Mouse (Mus musculus) hindbrain, embryonic 15.5 days (tissue): ENCODE measurements around the gene Adamtsl4. TPM values are rescaled to one million over a fixed set of nuclear protein-coding genes. Genes with fewer than 3 reads are reported as not detected.

Source experiments
- ATAC-seq: fragments of 200-750 bp; cut with Nextera tagmentation; 2 replicates; pipeline ENCODE4 v1.8.0; 2017; ENCODE audit warnings: low read depth, moderate number of reproducible peaks, moderate TSS enrichment; ENCODE audit not compliant: low FRiP score
- H3K27ac ChIP-seq: fragments of 300-500 bp; sonication (generic); replicated peaks from 2 replicates; pipeline ENCODE4 v1.5.1; 2015; ENCODE audit warnings: mild to moderate bottlenecking, inconsistent platforms
- H3K27me3 ChIP-seq: fragments of 300-500 bp; sonication (generic); 2 replicates; pipeline ENCODE4 v1.6.1; 2015; ENCODE audit warnings: control low read depth, inconsistent platforms
- H3K36me3 ChIP-seq: fragments of 300-500 bp; sonication (generic); 2 replicates; pipeline ENCODE4 v1.6.1; 2015; ENCODE audit warnings: control low read depth, inconsistent platforms
- H3K4me1 ChIP-seq: fragments of 300-500 bp; sonication (generic); replicated peaks from 2 replicates; pipeline ENCODE4 v1.6.1; 2015; ENCODE audit warnings: control low read depth, inconsistent platforms
- H3K4me2 ChIP-seq: fragments of 300-500 bp; sonication (generic); 2 replicates; pipeline ENCODE4 v1.6.1; 2015; ENCODE audit warnings: moderate library complexity, mild to moderate bottlenecking, inconsistent platforms
- H3K4me3 ChIP-seq: fragments of 300-500 bp; sonication (generic); 2 replicates; pipeline ENCODE4 v1.5.1; 2015; ENCODE audit warnings: mild to moderate bottlenecking, inconsistent platforms
- H3K9ac ChIP-seq: fragments of 300-500 bp; sonication (generic); 2 replicates; pipeline ENCODE4 v1.6.1; 2015; ENCODE audit warnings: inconsistent platforms
- H3K9me3 ChIP-seq: fragments of 300-500 bp; sonication (generic); 2 replicates; pipeline ENCODE4 v1.6.1; 2016; ENCODE audit warnings: control low read depth, inconsistent platforms
- WGBS: fragments of 180-500 bp; shearing (Covaris S2); methylation state at CpG from one replicate; pipeline ENCODE4 v1.1.7; 2015; 5-methylcytosine and 5-hydroxymethylcytosine counted together
- polyA plus RNA-seq: library from polyadenylated mRNA; unstranded; fragments of >200 nt; fragmentation: Nextera tagmentation; extraction: Ambion mirVana; gene quantifications from 2 replicates; pipeline ENCODE4 v1.2.1, GENCODE M21; 2015

Gene Adamtsl4
- polyA plus RNA-seq, 1 experiment from 2014 or later, result 1.2 TPM

DNA sequence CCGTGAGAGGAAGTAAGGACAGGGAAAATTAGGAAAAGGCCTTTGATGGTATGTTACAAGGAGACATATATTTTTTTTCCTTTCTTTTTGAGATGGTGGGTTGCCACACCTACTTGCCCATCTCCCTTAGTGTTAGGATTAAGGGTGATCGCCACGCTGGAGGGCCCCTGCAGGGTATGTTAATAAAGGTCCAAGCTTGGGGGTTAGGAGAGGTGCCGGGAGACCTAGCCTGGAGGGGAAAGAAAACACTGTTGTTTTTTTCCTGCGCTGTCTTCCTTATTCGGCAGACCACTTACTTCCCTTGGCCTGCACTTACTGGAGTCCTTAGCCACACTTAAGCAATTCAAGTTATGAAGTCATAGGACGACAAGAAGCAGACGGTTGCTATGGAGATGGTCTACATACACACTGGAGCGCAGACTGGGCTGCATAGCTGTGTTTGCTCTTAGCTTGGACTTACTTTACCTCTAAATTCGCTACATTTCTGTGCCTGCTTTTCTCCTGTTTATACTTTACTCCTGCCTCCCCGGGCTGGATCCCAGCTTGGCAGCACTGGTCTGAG lies 34.2 kb downstream of the Adamtsl4 start:
- no peaks in the 10 kb centered on the region for H3K36me3 ChIP-seq
- H3K9ac ChIP-seq, result no peak overlapping the region
- H3K27ac ChIP-seq, result 0 out of 2 replicates have a peak overlapping the region, but pooled peaks have one; percentile 20
- H3K4me2 ChIP-seq, result no peak overlapping the region
- WGBS, result 17% methylated on average over 11 of the region's 11 CpGs
- ATAC-seq, result no peak
- H3K4me3 ChIP-seq, result no peak overlapping the region
- peaks cover 12% of the 10 kb centered on the region; the same call in 1 of the 2 replicates for H3K4me1 ChIP-seq
- H3K27me3 ChIP-seq, result no peaks in the 10 kb centered on the region
- no peaks in the 10 kb centered on the region for H3K9me3 ChIP-seq

DNA sequence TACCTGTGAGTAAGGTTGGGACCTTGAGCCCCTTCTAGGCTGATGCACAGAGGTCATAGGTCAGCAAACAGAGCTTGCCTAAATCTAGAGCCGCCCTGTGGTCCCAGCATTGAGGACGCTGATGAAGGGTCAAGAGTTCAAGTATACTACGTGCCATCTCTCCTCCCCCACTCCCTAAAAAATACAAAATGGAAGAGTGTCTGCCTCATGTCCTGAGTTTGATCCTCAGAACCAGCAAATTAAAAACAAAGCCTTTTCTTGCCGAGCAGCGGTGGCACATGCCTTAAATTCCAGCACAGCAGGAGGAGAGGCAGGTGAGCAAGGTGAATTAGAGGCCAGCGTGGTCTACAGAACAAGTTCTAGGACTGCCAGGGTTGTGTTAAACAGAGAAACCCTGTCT lies 34.8 kb downstream of the Adamtsl4 start:
- Histone ChIP-seq H3K4me3 (no peak overlapping the region), H3K9ac (no peak overlapping the region), H3K4me2 (no peak overlapping the region), H3K4me1 (peaks cover 10% of the 10 kb centered on the region; the same call in 1 of the 2 replicates), H3K27ac (no peak overlapping the region), H3K36me3 (no peaks in the 10 kb centered on the region), H3K27me3 (no peaks in the 10 kb centered on the region), H3K9me3 (no peaks in the 10 kb centered on the region)
- no peak for ATAC-seq
- WGBS, result 19% methylated on average over 6 of the region's 6 CpGs

DNA sequence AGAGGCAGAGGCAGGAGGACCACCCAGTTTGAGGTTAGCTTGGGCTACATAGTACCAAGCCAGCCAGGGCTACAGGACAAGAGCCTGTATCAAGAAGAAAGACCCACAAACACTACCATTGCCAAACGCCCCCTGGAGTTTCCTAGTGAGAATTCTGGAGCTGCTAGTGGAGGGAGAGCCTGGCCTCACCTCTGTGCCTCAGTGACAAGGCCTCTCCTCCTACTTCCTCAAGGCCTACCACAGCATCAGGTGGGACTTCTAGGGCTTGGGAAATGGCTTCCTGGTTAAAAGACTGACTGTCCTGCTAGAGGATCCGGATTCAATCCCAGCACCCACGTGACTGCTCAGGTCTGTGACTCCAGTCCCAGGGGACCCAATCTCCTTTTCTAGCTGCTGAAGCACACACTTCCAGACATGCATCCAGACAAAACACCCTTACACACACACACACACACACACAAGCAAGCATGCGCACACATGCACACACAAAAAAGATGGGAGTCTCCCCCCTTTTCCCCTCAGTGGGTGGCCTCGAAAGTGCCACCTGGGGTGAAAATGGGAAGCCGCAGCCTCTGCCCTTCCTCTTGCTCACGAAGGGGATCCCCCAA lies 35.4 kb downstream of the Adamtsl4 start:
- no peak overlapping the region for H3K27ac ChIP-seq
- H3K36me3 ChIP-seq, result no peaks in the 10 kb centered on the region
- H3K27me3 ChIP-seq, result no peaks in the 10 kb centered on the region
- H3K4me3 ChIP-seq, result no peak overlapping the region
- peaks cover 5% of the 10 kb centered on the region; the same call in 1 of the 2 replicates for H3K4me1 ChIP-seq
- H3K4me2 ChIP-seq, result no peak overlapping the region
- no peak overlapping the region for H3K9ac ChIP-seq
- no peaks in the 10 kb centered on the region for H3K9me3 ChIP-seq
- 64% methylated on average over 7 of the region's 7 CpGs for WGBS
- no peak for ATAC-seq

DNA sequence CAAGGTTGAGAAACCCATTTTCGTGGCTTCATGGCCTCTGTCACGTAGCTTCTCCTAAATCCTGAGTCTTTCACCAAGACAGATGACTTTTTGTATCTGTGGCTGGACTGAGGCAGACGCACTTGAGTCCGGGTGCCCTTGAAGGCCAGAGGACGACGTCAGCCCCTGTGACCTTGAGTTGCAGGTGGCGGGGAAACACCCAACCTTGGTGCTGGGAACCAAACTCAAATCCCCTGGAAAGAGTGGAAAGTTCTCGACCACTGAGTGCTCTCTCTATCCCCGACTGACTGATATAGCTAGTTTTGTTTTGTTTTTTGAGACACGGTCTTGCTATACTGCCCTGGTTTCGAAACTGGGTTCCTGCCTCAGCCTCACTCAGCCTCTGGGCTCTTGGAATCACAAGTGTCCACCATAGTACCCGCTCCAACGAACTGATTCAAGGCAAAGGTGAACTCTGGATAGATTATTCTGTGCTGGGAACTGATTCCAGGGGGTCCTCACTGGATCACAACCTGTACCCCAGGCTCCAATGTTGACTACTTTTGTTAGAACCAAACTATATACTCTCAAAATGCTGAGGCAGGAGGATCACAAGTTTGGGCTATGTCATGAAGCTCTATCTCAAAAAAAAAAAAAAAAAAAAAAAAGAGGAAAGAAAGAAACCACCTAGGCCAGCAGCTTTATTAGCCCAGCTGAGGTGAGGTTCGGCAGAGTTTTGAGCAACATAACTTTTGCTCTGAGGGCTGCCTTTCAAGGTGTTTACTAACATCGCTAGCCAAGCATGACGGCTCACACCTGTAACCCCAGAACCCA lies 36.1 kb downstream of the Adamtsl4 start:
- Histone ChIP-seq H3K4me1 (peaks cover 5% of the 10 kb centered on the region; the same call in 1 of the 2 replicates), H3K9me3 (no peaks in the 10 kb centered on the region), H3K9ac (no peak overlapping the region), H3K4me2 (no peak overlapping the region), H3K27me3 (no peaks in the 10 kb centered on the region), H3K36me3 (no peaks in the 10 kb centered on the region), H3K27ac (no peak overlapping the region), H3K4me3 (no peak overlapping the region)
- ATAC-seq, result no peak
- 91% methylated on average over 16 of the region's 16 CpGs for WGBS

DNA sequence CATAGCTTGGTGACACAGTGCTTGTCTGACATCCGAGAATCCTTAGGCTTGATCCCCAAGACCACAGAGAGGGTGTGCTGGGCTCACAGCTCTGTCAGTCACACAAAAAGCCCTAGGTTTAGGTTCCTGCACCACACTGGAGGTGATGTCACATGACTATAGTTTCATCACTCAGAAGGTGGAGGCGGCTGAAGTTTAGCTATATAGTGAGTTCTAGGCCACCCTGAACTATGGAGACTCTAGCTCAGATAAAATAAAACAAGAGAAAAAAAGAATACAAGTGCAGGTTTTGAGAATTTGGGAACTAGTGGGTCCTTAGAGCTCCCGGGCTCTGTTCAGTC lies 36.7 kb downstream of the Adamtsl4 start:
- Histone ChIP-seq H3K27me3 (no peaks in the 10 kb centered on the region), H3K9ac (no peak overlapping the region), H3K4me3 (no peak overlapping the region), H3K4me1 (peaks cover 5% of the 10 kb centered on the region; the same call in 1 of the 2 replicates), H3K9me3 (no peaks in the 10 kb centered on the region), H3K27ac (no peak overlapping the region), H3K36me3 (no peaks in the 10 kb centered on the region), H3K4me2 (no peak overlapping the region)
- no peak for ATAC-seq
- 90% methylated on average over 3 of the region's 3 CpGs for WGBS

DNA sequence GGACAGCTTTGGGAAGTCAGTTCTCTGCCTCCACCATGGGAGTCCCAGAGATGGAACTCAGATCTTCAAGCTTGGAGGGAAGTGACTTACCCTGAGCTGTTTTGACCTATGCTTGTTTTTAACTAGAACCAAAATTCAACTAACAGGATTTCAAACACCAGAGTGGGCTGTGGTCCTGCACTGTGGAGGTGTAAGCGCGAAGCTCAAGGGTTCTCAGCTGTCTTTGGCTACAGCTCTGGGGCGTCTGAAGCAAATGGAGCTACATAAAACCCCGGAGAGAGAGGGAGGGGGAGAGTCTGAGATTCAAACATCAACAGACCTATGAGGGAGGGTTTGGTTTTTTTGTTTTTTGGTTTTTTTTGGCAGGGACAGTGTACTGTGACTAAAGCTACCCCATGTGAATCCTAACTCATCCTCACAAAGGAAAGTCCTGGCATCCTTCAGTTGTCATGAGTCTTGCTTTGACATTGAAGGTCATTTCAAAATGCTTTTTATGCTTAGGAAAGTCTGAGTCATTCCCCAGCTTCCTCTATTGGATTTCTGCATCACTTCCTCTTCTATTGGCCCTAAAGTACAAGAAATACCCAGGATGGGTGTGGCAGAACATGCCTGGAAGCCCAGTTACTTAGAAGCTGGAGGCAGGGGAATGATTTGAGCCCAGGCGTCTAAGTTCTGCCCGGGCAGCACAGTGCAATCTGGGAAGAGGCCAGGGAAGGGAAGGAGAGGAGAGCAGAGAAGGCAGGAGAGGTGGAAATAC lies 37.3 kb downstream of the Adamtsl4 start:
- ATAC-seq, result no peak
- Histone ChIP-seq H3K4me1 (peaks cover 5% of the 10 kb centered on the region; the same call in 1 of the 2 replicates), H3K9me3 (no peaks in the 10 kb centered on the region), H3K27ac (no peak overlapping the region), H3K27me3 (no peaks in the 10 kb centered on the region), H3K4me3 (no peak overlapping the region), H3K9ac (no peak overlapping the region), H3K36me3 (no peaks in the 10 kb centered on the region), H3K4me2 (no peak overlapping the region)
- WGBS, result 79% methylated on average over 6 of the region's 6 CpGs

DNA sequence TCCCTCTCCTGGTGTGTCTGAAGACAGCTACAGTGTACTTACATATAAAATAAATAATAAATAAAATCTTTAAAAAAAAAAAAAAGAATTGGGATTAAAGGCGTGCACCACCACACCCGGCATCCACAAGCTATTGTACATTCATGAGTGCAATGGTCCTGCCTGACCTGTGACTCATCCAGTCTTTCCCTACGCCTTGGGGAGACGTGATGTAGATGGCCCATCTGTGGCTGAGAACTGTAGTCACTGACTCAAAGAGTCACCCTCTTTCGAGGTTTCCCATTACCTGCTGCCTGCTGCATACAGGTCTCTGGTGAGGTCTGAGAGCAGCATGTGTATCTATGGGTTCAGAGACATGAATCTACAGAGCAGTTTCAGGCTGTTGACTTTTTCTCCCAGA lies 39.7 kb downstream of the Adamtsl4 start:
- Histone ChIP-seq H3K4me3 (no peak overlapping the region), H3K27ac (no peak overlapping the region), H3K9me3 (no peaks in the 10 kb centered on the region), H3K9ac (no peak overlapping the region), H3K27me3 (no peaks in the 10 kb centered on the region), H3K36me3 (no peaks in the 10 kb centered on the region), H3K4me1 (no peaks in the 10 kb centered on the region), H3K4me2 (no peak overlapping the region)
- ATAC-seq, result no peak
- 96% methylated on average over 5 of the region's 5 CpGs for WGBS

DNA sequence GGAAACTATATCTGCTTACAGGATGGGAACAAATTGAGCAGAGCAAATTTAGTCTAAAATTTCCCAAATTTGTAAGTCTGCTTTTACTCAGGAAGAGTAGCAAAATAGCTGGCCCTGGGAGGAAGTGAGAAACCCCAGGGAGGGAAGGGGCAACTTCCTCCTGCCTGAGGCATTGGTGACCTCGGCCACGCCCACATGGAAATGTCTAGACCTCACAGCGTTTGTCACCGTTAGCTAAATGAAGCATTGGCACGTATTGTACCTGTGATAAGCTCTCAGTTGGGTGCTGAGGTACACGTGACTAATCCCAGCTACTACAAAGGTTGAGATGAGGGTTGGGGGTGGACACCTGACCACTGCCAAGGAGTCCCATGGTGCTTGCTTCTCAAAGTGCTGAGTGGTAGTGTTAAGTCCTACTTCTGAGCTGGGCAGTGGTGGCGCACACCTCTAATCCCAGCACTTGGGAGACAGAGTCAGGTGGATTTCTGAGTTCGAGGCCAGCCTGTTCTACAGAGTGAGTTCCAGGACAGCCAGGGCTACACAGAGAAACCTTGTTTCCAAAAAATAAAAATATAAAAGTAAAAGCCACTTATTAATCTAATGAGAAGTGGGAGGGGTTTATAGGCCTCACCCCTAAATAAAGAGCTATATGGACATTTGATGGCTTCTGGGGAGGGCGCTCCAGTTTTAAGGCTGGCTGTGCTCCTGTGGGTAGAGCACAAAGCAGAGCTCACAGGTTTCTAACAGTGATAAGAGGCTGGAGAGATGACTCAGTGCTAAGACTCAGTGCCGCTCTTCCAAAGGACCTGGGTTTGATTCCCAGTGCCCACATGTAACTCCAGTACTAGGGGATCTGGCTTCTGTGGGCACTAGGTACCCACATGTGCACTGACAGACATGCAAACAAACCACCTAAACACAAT lies 42.1 kb downstream of the Adamtsl4 start:
- WGBS, result 75% methylated on average over 10 of the region's 10 CpGs
- H3K4me1 ChIP-seq, result no peaks in the 10 kb centered on the region
- no peaks in the 10 kb centered on the region for H3K9me3 ChIP-seq
- no peak overlapping the region for H3K4me2 ChIP-seq
- H3K9ac ChIP-seq, result no peak overlapping the region
- H3K4me3 ChIP-seq, result no peak overlapping the region
- H3K36me3 ChIP-seq, result no peaks in the 10 kb centered on the region; the same call in 1 of the 2 replicates
- H3K27me3 ChIP-seq, result no peaks in the 10 kb centered on the region
- H3K27ac ChIP-seq, result no peak overlapping the region
- ATAC-seq, result no peak

DNA sequence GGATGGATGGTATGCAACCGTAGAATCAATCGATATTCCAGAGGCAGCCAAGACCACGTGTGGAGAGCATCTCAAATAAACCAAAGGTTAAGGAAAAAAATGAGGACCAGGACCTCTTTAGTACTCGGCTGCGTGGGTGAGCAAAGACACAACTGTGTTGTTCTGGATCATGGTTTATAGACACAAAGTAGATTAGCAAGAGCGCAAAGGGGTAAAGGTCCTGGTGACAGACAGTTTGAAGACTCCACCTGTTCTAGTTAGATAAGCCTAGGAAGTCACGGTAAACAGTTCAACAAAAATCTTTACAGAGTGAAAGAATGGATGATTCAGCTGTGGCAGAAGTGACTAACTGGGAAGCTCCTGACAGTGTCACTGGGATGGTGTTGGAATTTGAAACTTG lies 44.6 kb downstream of the Adamtsl4 start:
- Histone ChIP-seq H3K9me3 (no peaks in the 10 kb centered on the region), H3K27me3 (no peaks in the 10 kb centered on the region), H3K4me2 (no peak overlapping the region), H3K27ac (no peak overlapping the region), H3K4me1 (no peaks in the 10 kb centered on the region), H3K9ac (no peak overlapping the region), H3K4me3 (no peak overlapping the region), H3K36me3 (no peaks in the 10 kb centered on the region; the same call in 1 of the 2 replicates)
- ATAC-seq, result no peak
- 88% methylated on average over 7 of the region's 7 CpGs for WGBS

DNA sequence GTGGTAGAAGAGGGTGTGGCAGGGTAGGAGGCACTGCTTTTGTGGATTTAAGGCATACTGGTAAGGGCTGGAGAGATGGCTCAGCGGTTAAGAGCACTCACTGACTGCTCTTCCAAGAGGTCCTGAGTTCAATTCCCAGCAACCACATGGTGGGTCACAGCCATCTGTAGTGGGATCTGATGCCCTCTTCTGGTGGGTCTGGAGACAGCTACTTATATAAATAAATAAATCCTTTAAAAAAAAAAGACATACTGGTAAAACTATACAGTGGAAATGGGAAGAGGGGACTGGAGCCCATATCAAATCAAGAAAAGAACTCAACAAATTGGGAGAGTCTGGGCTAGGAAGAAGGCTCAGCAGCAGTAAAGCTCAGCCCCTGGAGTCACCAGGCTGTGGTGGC lies 48.0 kb downstream of the Adamtsl4 start:
- H3K36me3 ChIP-seq, result peaks cover 13% of the 10 kb centered on the region; the same call in 1 of the 2 replicates
- no peaks in the 10 kb centered on the region for H3K27me3 ChIP-seq
- H3K4me1 ChIP-seq, result no peaks in the 10 kb centered on the region
- H3K27ac ChIP-seq, result no peak overlapping the region
- H3K4me2 ChIP-seq, result no peak overlapping the region
- no peak overlapping the region for H3K4me3 ChIP-seq
- no peaks in the 10 kb centered on the region for H3K9me3 ChIP-seq
- no peak overlapping the region for H3K9ac ChIP-seq
- ATAC-seq, result no peak
- WGBS, result 89% methylated on average over 1 of the region's 1 CpGs

DNA sequence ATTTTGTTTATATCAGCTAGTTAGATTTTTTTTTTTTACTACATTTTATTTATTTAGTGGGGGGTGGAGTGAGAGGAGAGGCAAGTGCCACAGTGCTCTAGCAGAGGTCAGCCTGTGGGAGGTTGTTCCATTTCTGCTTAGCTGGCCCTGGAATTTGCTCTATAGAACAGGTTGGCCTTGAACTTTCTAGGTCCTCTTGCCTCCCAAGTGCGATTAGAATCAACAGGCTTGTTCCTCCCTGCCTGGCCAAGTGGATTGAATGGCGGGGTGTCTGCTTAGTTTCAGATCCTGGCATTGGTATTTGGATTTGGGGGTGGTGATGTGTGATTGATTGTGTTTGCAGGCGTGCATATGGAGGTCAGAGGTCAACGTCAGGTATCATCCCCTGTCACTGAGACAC lies 51.6 kb downstream of the Adamtsl4 start:
- H3K9ac ChIP-seq, result no peak overlapping the region
- H3K27me3 ChIP-seq, result no peaks in the 10 kb centered on the region
- H3K27ac ChIP-seq, result no peak overlapping the region
- no peak overlapping the region for H3K4me3 ChIP-seq
- ATAC-seq, result no peak
- H3K9me3 ChIP-seq, result no peaks in the 10 kb centered on the region
- H3K36me3 ChIP-seq, result peaks cover 37% of the 10 kb centered on the region
- WGBS, result 90% methylated on average over 4 of the region's 4 CpGs
- no peak overlapping the region for H3K4me2 ChIP-seq
- no peaks in the 10 kb centered on the region for H3K4me1 ChIP-seq
